Comparison of ENCODE assay signal across 11 mouse cellular contexts in genomic region chr13:112063409-112064111, GRCm38 (mm10).
DNase-seq lines count a peak whose midpoint lies in the region; ATAC-seq and TF ChIP-seq lines count a peak whose summit lies in the region.
"Had no signal": no experiment of that assay in that cellular context is flagged by ENCODE, and none has a peak within 500 bp of the region (broad histone marks: within the 10 kb centered on the region; RNA-seq: fewer than 3 reads in every experiment).

No protein-coding gene starts in this region.

- H3K9ac ChIP-seq in hindbrain, postnatal 0 days (replicated peaks; ENCODE audit: low read length), result no peak overlapping the region
- H3K9ac ChIP-seq: midbrain, embryonic 12.5 days; stomach, embryonic 15.5 days had no signal

- TF ChIP-seq CTCF in hindbrain, postnatal 0 days (IDR thresholded peaks at IDR 0.05; ENCODE audit: low read depth), result no peak

- H3K4me1 ChIP-seq in heart, embryonic 10.5 days, result peaks cover 15% of the 10 kb centered on the region
- no peaks in the 10 kb centered on the region for H3K4me1 ChIP-seq in hindbrain, postnatal 0 days (ENCODE audit: insufficient read depth, low read length)
- H3K4me1 ChIP-seq: midbrain, embryonic 12.5 days had no signal

- no peak overlapping the region for H3K4me2 ChIP-seq in hindbrain, postnatal 0 days (ENCODE audit: low read depth, low read length)
- H3K4me2 ChIP-seq: midbrain, embryonic 12.5 days; stomach, embryonic 15.5 days had no signal

- ATAC-seq in inflammation-experienced regulatory T-cells, adult 6 months, result peak; percentile 91
- ATAC-seq in hindbrain, postnatal 0 days, result no peak

- no peaks in the 10 kb centered on the region for H3K36me3 ChIP-seq in heart, embryonic 10.5 days
- no peaks in the 10 kb centered on the region for H3K36me3 ChIP-seq in hindbrain, postnatal 0 days (ENCODE audit: insufficient read depth, low read length)
- H3K36me3 ChIP-seq: midbrain, embryonic 12.5 days; stomach, embryonic 15.5 days had no signal

- 57% methylated on average over 11 of the region's 11 CpGs for WGBS in heart, embryonic 10.5 days
- 70% methylated on average over 11 of the region's 11 CpGs for WGBS in hindbrain, postnatal 0 days

- 0 out of 2 replicates have a peak overlapping the region, but pooled peaks have one; percentile 10 for H3K27ac ChIP-seq in heart, embryonic 10.5 days
- no peak overlapping the region for H3K27ac ChIP-seq in hindbrain, postnatal 0 days
- H3K27ac ChIP-seq: kidney, postnatal 0 days; midbrain, embryonic 12.5 days; stomach, embryonic 15.5 days had no signal

- no peaks in the 10 kb centered on the region for H3K9me3 ChIP-seq in heart, embryonic 10.5 days
- no peaks in the 10 kb centered on the region for H3K9me3 ChIP-seq in hindbrain, postnatal 0 days (ENCODE audit: low read length)
- H3K9me3 ChIP-seq: midbrain, embryonic 12.5 days; stomach, embryonic 15.5 days had no signal

- H3K4me3 ChIP-seq in heart, embryonic 10.5 days, result no peak overlapping the region
- H3K4me3 ChIP-seq in hindbrain, postnatal 0 days (ENCODE audit: low read length), result no peak overlapping the region
- H3K4me3 ChIP-seq: midbrain, embryonic 12.5 days; stomach, embryonic 15.5 days had no signal

- DNase-seq in heart, embryonic 10.5 days (ENCODE audit: low spot score), result peak; percentile 71
- no peak for DNase-seq in heart, postnatal 14 days
- peak; percentile 52 for DNase-seq in adrenal gland, postnatal 25 days
- DNase-seq in thymus, postnatal 10 days (ENCODE audit: low spot score in 2 of 2), result peak; percentile 35 to 37
- DNase-seq in lung, postnatal 10 days, result no peak
- no peak for DNase-seq in MN1 (ENCODE audit: low spot score)
- no peak for DNase-seq in hindbrain, postnatal 0 days (ENCODE audit: low spot score)

- no peaks in the 10 kb centered on the region for H3K27me3 ChIP-seq in heart, embryonic 10.5 days (ENCODE audit: insufficient read depth, poor library complexity, severe bottlenecking)
- no peaks in the 10 kb centered on the region for H3K27me3 ChIP-seq in hindbrain, postnatal 0 days (ENCODE audit: insufficient read depth, low read length)
- H3K27me3 ChIP-seq: midbrain, embryonic 12.5 days; stomach, embryonic 15.5 days had no signal

- intact Hi-C loops in heart, postnatal 14 days (cut with DNase I), result no loop called here

Comparison
In these comparisons a context has a peak if more than half of its experiments do, and no peak if none do; other contexts are left out.
1. DNase-seq: peak in heart, embryonic 10.5 days (single experiment), adrenal gland, postnatal 25 days (single experiment) and thymus, postnatal 10 days (2 of 2); none in heart, postnatal 14 days (0 of 2), lung, postnatal 10 days (single experiment), MN1 (single experiment) and hindbrain, postnatal 0 days (single experiment).